Comparison of ENCODE assay signal across 7 mouse cellular contexts in the genomic region with DNA sequence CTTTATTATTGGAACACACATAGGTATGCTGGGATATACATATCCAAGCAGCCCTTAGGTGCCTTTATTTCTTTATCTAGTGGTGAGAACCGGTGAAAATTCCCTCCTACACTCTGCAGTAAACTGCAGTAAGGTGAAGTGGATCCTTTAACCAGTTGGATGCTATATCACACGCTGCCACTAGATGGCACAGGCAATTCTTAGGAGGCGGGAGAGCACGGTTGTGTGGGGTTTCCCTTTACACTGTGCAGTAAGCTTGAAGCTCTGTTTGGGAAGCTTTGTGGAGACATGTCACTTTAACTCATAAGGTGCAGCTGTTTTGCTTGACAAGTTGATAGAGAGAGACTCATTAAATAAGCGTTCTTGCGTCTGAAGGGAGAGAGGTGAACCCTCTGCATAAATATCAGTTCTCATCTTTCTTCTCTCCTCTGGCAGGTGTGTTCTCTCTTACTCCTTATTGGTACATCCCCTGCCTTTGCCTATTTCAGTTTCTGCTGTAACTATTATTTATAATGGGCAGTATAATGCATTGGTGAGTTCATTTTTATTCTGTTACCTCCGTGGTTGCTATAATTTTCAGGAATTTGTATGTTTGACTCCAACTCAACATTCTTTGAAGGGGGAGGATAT. TPM values are rescaled to one million over a fixed set of nuclear protein-coding genes. Genes with fewer than 3 reads are reported as not detected.
DNase-seq lines count a peak whose midpoint lies in the region; ATAC-seq lines count a peak whose summit lies in the region.

No protein-coding gene starts in this region.

- H3K27me3 ChIP-seq in forebrain, embryonic 11.5 days (ENCODE audit: control insufficient read depth, insufficient read depth, low read length), result no peaks in the 10 kb centered on the region
- no peaks in the 10 kb centered on the region for H3K27me3 ChIP-seq in hindbrain, embryonic 14.5 days (ENCODE audit: control insufficient read depth, insufficient read depth, low read length)

- H3K4me2 ChIP-seq in forebrain, embryonic 11.5 days (ENCODE audit: low read depth, low read length, severe bottlenecking), result no peak overlapping the region
- H3K4me2 ChIP-seq in hindbrain, embryonic 14.5 days (replicated peaks), result no peak overlapping the region

- 10% methylated on average over 7 of the region's 7 CpGs for WGBS in forebrain, embryonic 11.5 days
- WGBS in hindbrain, embryonic 14.5 days, result 9% methylated on average over 7 of the region's 7 CpGs

- H3K36me3 ChIP-seq in forebrain, embryonic 11.5 days (ENCODE audit: control insufficient read depth, insufficient read depth, low read length), result no peaks in the 10 kb centered on the region
- H3K36me3 ChIP-seq in hindbrain, embryonic 14.5 days (replicated peaks; ENCODE audit: control insufficient read depth, insufficient read depth), result no peaks in the 10 kb centered on the region

- H3K9me3 ChIP-seq in forebrain, embryonic 11.5 days (ENCODE audit: control insufficient read depth, low read length), result no peaks in the 10 kb centered on the region
- H3K9me3 ChIP-seq in hindbrain, embryonic 14.5 days (ENCODE audit: control insufficient read depth, low read length), result no peaks in the 10 kb centered on the region

- H3K4me1 ChIP-seq in forebrain, embryonic 11.5 days (replicated peaks; ENCODE audit: control insufficient read depth, insufficient read depth, low read length), result no peaks in the 10 kb centered on the region
- H3K4me1 ChIP-seq in hindbrain, embryonic 14.5 days (replicated peaks; ENCODE audit: control insufficient read depth, insufficient read depth, low read length), result no peaks in the 10 kb centered on the region

- H3K4me3 ChIP-seq in forebrain, embryonic 11.5 days (ENCODE audit: low read depth, low read length), result no peak overlapping the region
- H3K4me3 ChIP-seq in hindbrain, embryonic 14.5 days (replicated peaks; ENCODE audit: low read length), result no peak overlapping the region

- H3K9ac ChIP-seq in forebrain, embryonic 11.5 days (ENCODE audit: low read length), result no peak overlapping the region
- H3K9ac ChIP-seq in hindbrain, embryonic 14.5 days, result no peak overlapping the region

- peak; percentile 87 for ATAC-seq in forebrain, embryonic 11.5 days (replicated peaks; ENCODE audit: low FRiP score)
- ATAC-seq in hindbrain, embryonic 14.5 days (ENCODE audit: low FRiP score), result peak; percentile 90

- no peak overlapping the region for H3K27ac ChIP-seq in forebrain, embryonic 11.5 days (ENCODE audit: low read depth, low read length)
- no peak overlapping the region for H3K27ac ChIP-seq in hindbrain, embryonic 14.5 days

- peak; percentile 82 for DNase-seq in NIH3T3 (ENCODE audit: low read depth)
- DNase-seq in c-Kit-positive CD71-negative TER-119-negative erythroid progenitor cells, embryonic 14.5 days (ENCODE audit: low read depth), result peak; percentile 45
- DNase-seq in forebrain, embryonic 11.5 days (ENCODE audit: low spot score), result peak; percentile 72
- peak; percentile 92 for DNase-seq in hindbrain, embryonic 14.5 days (ENCODE audit: low spot score)
- DNase-seq in left cerebral cortex, adult 11 months (ENCODE audit: low spot score), result peak; percentile 53
- peak; percentile 27 to 64 for DNase-seq in lung, postnatal 4 days
- peak; percentile 81 to 88 for DNase-seq in right cerebral cortex, postnatal 10 days (ENCODE audit: low spot score in 2 of 2)

RNA-seq across cellular contexts. Expression of a gene that starts 22.9 kb away (rescaled TPM):
- 75.4 and 85.7 TPM in 2 replicates for polyA plus RNA-seq in forebrain, embryonic 11.5 days (2014; fragmentation: Nextera tagmentation; extraction: Ambion mirVana)
- polyA plus RNA-seq in hindbrain, embryonic 14.5 days (2014; fragmentation: Nextera tagmentation; extraction: Ambion mirVana), result 196 and 197 TPM in 2 replicates
